Mouse (Mus musculus): ENCODE measurements around the gene Pptc7.

Gene Pptc7

GRCm38 (mm10) chr5:122284183-122285028 lies at the start of gene Pptc7:
Gene Pptc7 (plus strand): TSS chr5:122284365.
- DNase-seq, result peak; percentile 87

DNA sequence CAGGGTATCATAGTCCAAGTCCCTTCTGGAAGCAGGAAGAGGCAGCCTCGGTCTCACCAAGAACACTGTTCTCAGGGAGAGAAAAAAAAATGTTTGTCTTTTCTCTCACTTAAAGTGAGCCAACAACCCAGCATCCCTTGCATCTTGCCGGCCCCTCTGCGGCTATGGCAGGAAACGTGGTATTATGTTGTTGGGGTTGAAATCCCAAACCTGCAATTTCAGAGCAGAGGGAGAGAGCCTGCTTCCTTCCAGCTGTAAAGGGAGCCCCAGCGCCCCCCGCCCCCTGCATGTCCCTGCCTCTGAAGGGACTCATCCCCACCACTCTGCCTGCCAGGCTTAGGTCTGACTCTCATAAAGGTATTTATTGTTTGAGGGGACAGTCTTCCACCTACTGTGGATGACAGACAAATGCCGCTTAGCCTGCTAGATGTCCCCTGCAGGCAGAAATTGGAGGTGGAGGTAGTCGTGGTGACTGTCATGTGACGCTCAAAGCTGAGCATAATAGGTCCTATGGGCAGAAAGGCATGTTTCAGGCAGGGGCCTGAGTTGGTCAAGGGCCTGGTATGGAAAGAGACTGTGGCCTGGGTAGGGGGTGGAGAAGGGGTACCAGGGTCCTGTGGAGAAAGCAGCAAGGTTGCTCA lies 48.8 kb upstream of the Pptc7 start:
- DNase-seq, result no peak

DNA sequence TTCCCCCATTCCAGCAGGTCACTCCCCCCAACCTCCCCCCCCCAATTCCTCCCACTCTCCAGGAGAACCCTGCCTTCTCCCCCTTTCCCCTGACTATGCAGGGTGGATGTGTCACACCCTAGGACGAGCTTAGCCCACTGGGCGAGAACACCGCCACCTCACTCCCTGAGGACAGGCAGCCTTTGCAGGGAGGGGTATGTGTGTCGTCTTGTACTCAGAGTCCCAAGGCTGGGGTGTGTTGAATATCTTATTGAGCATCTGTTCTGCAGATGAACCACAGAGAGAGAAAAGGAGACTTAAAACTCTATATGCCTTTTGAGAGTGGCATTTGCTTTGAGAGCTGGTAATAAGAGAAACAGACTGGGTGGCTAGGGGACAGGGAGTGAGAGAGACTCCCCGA lies 47.0 kb upstream of the Pptc7 start:
- no peak for DNase-seq

GRCm38 (mm10) chr5:122239618-122240017 lies 44.5 kb upstream of the Pptc7 start:
- DNase-seq, result no peak

DNA sequence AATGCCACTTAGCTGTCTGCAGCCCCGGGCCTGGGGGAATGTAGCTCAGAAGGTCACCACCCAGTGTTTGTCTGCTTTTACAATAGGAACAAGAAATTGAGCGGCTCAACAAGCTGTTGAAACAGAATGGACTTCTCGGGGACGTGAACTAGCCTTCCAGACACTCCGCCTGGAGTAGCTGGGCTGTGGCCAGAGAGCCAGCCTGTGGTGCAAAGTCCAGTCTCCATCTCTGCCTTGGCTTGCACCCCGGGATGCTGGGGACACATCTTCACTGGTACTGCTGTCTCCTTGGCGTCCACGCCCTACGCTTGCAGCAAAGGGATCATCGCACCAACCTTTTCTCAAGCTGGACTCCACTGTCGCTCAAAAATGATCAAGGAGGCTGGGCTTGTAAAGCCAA lies 43.6 kb upstream of the Pptc7 start:
- DNase-seq, result peak; percentile 65

GRCm38 (mm10) chr5:122240989-122241388 lies 43.2 kb upstream of the Pptc7 start:
- no peak for DNase-seq

GRCm38 (mm10) chr5:122242521-122243123 lies 41.5 kb upstream of the Pptc7 start:
- no peak for DNase-seq

DNA sequence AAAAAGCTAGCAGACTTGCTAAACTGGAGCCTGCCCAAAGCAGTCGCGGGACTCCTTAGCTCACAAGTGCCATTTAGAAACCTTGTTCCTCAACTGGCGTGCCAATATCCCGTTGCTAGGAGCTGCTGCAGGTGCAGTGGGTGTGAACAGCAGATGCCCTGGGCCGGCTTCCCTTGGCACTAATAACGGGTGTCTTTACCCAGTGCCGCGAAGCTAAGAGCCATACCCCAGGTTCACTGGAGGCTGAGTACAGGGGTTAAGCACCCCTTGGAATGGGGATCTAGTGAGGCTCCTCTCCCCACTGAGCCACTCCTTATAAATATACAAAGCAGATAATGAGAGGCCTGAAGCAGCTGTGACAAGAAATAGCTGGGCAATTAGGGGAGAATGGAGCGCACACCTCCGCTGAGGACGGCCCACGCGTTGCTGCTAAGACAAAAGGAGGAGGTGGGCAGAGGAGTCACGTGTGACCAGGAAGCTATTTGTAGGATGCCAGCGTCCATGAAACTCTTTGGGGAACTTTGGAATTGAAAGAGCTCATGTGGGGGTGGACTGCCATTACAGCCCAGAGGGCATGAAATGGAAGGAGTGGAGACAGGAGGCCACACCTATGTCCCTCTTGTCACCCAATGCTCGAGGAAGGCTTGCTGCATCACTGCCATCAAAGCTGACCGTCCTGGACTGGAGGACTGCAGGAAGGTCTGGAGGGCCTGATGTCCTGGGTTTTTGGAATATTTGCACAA lies 40.2 kb upstream of the Pptc7 start:
- no peak for DNase-seq

- no peak for DNase-seq
Measured at GRCm38 (mm10) chr5:122245186-122245585, 39.0 kb upstream of the Pptc7 start.

DNA sequence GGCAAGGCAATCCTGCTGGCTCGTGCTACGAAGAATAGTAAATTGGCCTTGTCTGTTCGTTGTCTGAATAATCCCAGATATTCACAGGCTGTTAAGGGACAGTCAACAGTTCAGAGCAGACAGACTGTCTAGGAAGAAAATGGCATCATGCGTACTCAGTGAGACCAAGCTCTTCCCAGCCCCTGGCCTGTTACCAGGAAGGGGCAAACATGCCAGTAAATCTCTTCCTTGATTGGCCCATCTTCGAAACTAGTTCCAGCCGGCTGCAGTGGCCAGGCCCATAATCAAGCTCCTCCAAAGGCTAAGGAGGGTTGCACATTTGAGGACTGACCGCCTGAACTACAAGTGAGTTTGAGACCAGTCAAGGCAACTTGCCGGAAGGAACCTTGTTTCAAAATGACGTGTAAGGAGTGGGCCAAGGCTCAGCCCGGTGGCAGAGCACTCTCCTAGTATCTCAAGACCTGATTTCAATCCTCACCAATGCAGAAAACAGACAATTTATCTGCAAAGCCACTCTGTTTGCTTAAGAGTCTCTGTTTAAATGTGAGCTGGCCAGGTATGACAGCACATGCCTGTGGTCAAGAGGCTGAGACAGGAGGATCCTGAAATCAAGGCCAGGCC lies 37.5 kb upstream of the Pptc7 start:
- no peak for DNase-seq

- DNase-seq, result no peak
Measured at GRCm38 (mm10) chr5:122247529-122247928, 36.6 kb upstream of the Pptc7 start.

DNA sequence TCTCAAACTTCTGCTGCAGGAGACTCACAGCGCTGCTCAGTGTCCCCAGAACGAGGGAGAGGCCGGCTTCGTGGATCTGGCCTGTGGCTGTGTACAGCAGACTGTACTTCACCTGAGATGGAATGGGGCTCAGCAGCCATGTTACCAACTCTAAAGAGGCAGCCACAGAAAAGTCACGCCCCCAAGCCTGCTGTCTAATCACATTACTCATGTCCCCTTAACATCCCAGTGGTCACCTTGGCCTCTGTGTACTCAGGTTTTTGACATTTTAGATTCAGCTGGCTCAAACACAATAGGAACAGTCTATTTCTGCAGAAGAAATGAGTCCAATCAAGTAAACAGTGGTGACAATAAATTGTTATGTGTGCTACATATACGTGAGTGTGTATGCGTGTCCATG lies 36.2 kb upstream of the Pptc7 start:
- no peak for DNase-seq

GRCm38 (mm10) chr5:122249281-122249680 lies 34.9 kb upstream of the Pptc7 start:
- no peak for DNase-seq

DNA sequence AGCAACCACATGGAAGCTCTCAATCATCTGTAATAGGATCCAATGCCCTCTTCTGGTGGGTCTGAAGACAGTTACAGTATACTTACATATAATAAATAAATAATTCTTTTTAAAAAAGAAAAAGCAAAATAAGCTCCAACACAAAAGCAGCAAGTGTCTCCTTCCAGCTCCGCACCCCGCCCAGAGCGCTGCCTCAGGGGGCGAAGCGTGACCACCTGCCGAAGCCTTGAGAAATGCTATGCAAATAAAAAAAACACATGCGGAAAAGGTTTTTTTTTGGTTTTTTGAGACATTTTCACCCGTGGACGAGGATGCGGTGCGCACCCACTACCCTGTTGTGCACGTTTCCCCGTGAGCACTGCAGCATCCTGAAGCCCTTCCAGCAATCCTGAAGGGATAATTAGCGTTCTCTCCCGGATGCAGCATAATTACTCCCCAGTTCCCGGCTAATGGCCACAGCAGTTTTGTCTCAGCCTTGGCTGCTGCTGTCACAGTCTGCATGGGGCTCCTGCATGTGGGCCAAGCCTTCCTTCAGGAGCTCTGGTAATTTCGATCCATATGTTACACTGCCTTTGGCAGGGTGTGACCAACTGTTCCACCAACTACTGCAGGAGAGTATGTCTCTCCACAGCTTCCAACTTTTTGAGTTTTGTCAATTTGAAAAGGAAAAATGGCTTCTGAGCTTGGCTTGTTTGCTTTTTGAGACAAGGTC lies 32.1 kb upstream of the Pptc7 start:
- DNase-seq, result no peak

- DNase-seq, result no peak
Measured at GRCm38 (mm10) chr5:122258027-122258741, 26.0 kb upstream of the Pptc7 start.

DNA sequence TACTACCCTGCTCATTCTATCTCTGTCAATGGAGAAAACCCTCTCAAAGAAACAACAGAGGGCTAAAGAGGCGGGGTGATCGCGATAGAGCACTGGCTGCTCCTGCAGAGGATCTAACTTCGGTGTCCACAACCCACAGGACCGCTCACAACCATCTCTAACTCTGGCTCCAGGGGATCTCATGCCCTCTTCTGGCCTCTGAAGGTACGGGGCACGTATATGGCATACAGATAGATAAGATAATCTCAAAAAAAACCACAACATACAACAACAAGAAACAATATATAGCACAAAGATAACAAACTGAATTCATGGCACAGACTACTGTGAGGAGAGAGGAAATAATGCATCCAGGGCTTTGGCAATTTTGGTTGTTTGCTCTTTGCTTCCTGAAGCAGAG lies 22.1 kb upstream of the Pptc7 start:
- DNase-seq, result no peak

DNA sequence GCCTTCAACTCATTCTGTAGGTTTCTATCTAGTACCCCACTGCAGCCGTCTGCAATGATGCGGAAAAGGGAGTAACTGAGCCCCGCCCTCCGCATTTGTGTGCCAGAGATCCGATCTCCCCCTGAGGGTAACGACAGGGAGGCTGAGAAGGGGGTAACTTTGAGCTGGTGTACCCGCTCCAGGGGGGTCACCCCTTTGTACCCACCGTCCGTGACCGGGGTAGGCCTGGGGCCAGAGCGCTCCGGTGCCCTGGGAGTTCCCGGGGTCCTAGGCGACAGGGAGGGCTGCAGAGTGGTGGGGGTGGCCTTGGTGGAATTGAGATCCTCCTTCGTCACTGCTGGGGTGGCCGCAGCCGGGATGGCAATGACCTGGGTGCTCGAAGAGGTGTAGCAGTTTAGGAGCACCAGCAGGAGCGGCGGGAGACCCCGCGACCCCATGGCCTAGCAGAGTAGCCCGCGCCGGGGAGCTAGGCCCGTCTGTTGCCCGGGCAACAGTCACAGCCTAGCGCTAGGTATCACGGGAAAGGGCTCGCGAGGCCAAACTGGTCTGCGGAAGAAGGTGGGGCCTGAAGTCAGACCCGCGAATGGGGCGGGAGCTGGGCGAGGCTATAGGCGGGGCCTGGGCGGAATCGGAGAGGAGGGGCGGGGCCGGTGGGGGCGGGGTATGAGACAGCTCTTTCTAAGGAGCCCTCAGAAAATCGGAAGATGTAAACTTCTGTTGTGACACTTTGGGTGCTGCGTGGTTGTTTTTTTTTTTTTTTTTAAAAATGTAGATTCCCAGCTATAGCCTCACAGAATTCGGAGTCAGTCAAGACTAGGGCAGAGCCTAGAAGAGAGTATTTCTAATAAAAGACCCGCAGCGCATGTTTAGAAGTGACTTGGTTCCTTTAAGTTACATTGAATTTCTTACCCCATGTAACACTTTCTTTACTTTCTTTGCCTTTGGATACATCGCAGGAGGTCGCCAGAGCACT lies 19.9 kb upstream of the Pptc7 start, which contains the start of gene Tctn1:
Gene Tctn1, minus strand, starts transcription at position 528 of the 973 bp plus-strand sequence.
- peak; percentile 85 for DNase-seq

- DNase-seq, result no peak
Measured at GRCm38 (mm10) chr5:122265187-122265586, 19.0 kb upstream of the Pptc7 start.

DNA sequence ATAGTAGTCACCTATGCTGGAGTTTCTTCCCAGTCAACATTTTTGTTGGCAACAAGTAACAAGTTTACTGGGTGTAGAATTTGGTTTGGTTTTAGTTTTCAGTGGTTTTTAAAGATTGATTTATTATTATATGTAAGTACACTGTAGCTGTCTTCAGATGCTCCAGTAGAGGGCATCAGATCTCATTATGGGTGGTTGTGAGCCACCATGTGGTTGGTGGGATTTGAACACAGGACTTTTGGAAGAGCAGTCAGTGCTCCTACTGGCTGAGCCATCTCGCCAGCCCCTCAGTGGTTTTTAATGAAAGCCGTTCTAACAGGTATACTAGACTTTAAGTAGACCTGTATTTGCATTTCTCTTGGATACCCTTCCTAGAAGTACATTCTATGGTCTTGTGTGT lies 18.2 kb upstream of the Pptc7 start:
- no peak for DNase-seq

DNA sequence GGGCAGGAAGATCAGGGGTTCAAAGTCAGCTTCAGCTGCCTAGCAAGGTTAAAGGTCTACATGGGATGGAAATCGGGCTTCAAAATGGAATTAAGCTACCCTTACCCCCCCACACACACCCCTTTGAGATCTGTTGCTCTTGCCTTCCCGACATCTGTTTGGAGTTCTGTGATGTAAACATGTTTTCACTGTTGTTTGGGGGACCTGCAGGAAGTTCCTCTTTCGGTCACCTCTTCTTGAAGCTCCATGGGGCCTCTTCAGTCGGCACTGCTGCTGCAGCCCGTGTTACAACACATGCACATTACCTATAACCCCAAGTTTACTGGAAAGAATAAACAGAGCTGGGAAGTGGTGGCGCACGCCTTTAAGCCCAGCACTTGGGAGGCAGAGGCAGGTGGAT lies 17.0 kb upstream of the Pptc7 start:
- no peak for DNase-seq

Measured in kidney, adult 18-20 months (tissue).